Mouse (Mus musculus) embryonic facial prominence, embryonic 13.5 days (tissue): ENCODE data around the gene Tbx5. TPM values are rescaled to one million over a fixed set of nuclear protein-coding genes. Genes with fewer than 3 reads are reported as not detected.
"Not testable (repeated sequence)": the region's sequence is repeated elsewhere in the genome, so short reads cannot be mapped to it uniquely, and the experiment has no call there.

Experiments
- ATAC-seq: fragments of 200-750 bp; cut with Nextera tagmentation; 2 replicates; pipeline ENCODE4 v1.8.0; 2017; ENCODE audit warnings: low read depth; ENCODE audit not compliant: insufficient number of reproducible peaks, insufficient read depth, low FRiP score, low TSS enrichment
- H3K27ac ChIP-seq: fragments of 300-500 bp; sonication (generic); 2 replicates; pipeline ENCODE4 v1.5.1; 2015; ENCODE audit warnings: moderate library complexity, mild to moderate bottlenecking, inconsistent platforms
- H3K27me3 ChIP-seq: fragments of 300-500 bp; sonication (generic); 2 replicates; pipeline ENCODE4 v1.6.1; 2015; ENCODE audit warnings: mild to moderate bottlenecking, inconsistent platforms
- H3K36me3 ChIP-seq: fragments of 300-500 bp; sonication (generic); 2 replicates; pipeline ENCODE4 v1.6.1; 2015; ENCODE audit warnings: mild to moderate bottlenecking, inconsistent platforms
- H3K4me1 ChIP-seq: fragments of 300-500 bp; sonication (generic); 2 replicates; pipeline ENCODE4 v1.6.1; 2015; ENCODE audit warnings: inconsistent platforms
- H3K4me2 ChIP-seq: fragments of 300-500 bp; sonication (generic); 2 replicates; pipeline ENCODE4 v1.6.1; 2015; ENCODE audit warnings: moderate library complexity, mild to moderate bottlenecking, inconsistent platforms
- H3K4me3 ChIP-seq: fragments of 300-500 bp; sonication (generic); 2 replicates; pipeline ENCODE4 v1.5.1; 2015; ENCODE audit warnings: mild to moderate bottlenecking, inconsistent platforms
- H3K9ac ChIP-seq: fragments of 300-500 bp; sonication (generic); 2 replicates; pipeline ENCODE4 v1.6.1; 2015; ENCODE audit warnings: mild to moderate bottlenecking, inconsistent platforms
- H3K9me3 ChIP-seq: fragments of 300-500 bp; sonication (generic); 2 replicates; pipeline ENCODE4 v1.6.1; 2016; ENCODE audit warnings: inconsistent platforms
- WGBS: fragments of 180-500 bp; shearing (Covaris S2); methylation state at CpG from one replicate; pipeline ENCODE4 v1.1.7; 2015; ENCODE audit warnings: mixed read lengths; 5-methylcytosine and 5-hydroxymethylcytosine counted together
- polyA plus RNA-seq: library from polyadenylated mRNA; unstranded; fragments of >200 nt; fragmentation: Nextera tagmentation; extraction: Ambion mirVana; gene quantifications from 2 replicates; pipeline ENCODE4 v1.2.1, GENCODE M21; 2015

Gene Tbx5
- polyA plus RNA-seq, 1 experiment from 2014 or later = 1.4 TPM

GRCm38 (mm10) chr5:119916551-119917171 lies 84.2 kb downstream of the Tbx5 start:
- ATAC-seq = no peak
- Histone ChIP-seq H3K36me3 (no peaks in the 10 kb centered on the region), H3K27me3 (no peaks in the 10 kb centered on the region), H3K4me1 (peaks cover 5% of the 10 kb centered on the region; the same call in 1 of the 2 replicates), H3K9ac (no peak overlapping the region), H3K4me2 (no peak overlapping the region), H3K9me3 (no peaks in the 10 kb centered on the region), H3K27ac (peak overlapping the region; percentile 33; the same call in 1 of the 2 replicates), H3K4me3 (no peak overlapping the region)
- 60% methylated on average over 12 of the region's 12 CpGs for WGBS

- not testable (repeated sequence) for H3K36me3 ChIP-seq, H3K27ac ChIP-seq, H3K27me3 ChIP-seq, H3K9ac ChIP-seq, H3K4me2 ChIP-seq, H3K9me3 ChIP-seq, H3K4me1 ChIP-seq, ATAC-seq, H3K4me3 ChIP-seq
- WGBS = 97% methylated on average over 1 of the region's 1 CpGs
Measured at GRCm38 (mm10) chr5:119918381-119918780, 85.9 kb downstream of the Tbx5 start.

GRCm38 (mm10) chr5:119920941-119921340 lies 88.5 kb downstream of the Tbx5 start:
- no peak overlapping the region for H3K9ac ChIP-seq
- peaks cover 9% of the 10 kb centered on the region; the same call in 1 of the 2 replicates for H3K4me1 ChIP-seq
- no peak for ATAC-seq
- H3K36me3 ChIP-seq = no peaks in the 10 kb centered on the region
- H3K27me3 ChIP-seq = no peaks in the 10 kb centered on the region
- H3K4me3 ChIP-seq = no peak overlapping the region
- 81% methylated on average over 10 of the region's 10 CpGs for WGBS
- H3K27ac ChIP-seq = no peak overlapping the region
- no peak overlapping the region for H3K4me2 ChIP-seq
- no peaks in the 10 kb centered on the region for H3K9me3 ChIP-seq

- no peak overlapping the region for H3K9ac ChIP-seq
- 51% methylated on average over 11 of the region's 11 CpGs for WGBS
- 0 out of 2 replicates have a peak, but pooled peaks cover 5% of the 10 kb centered on the region for H3K4me1 ChIP-seq
- no peaks in the 10 kb centered on the region for H3K27me3 ChIP-seq
- no peaks in the 10 kb centered on the region for H3K36me3 ChIP-seq
- H3K4me2 ChIP-seq = no peak overlapping the region
- no peak overlapping the region for H3K4me3 ChIP-seq
- no peak for ATAC-seq
- no peaks in the 10 kb centered on the region for H3K9me3 ChIP-seq
- no peak overlapping the region for H3K27ac ChIP-seq
Measured at GRCm38 (mm10) chr5:119922229-119922628, 89.8 kb downstream of the Tbx5 start.

Other genes starting within 250 kb of the Tbx5 start
- gene Tbx3, start 162.0 kb upstream of the Tbx5 start, polyA plus RNA-seq = 63.4 and 67.0 TPM in 2 replicates